Mouse (Mus musculus) hindbrain, postnatal 0 days (tissue): ENCODE measurements around the gene Olfr986. TPM values are rescaled to one million over a fixed set of nuclear protein-coding genes. Genes with fewer than 3 reads are reported as not detected.

Source experiments
- ATAC-seq: fragments of 200-750 bp; cut with Nextera tagmentation; 2 replicates; pipeline ENCODE4 v1.8.0; 2017; ENCODE audit warnings: mild to moderate bottlenecking, moderate TSS enrichment, moderate library complexity
- DNase-seq: peaks from one replicate; pipeline ENCODE4 v3.0.0-alpha.2; 2015; ENCODE audit warnings: low spot score
- H3K27ac ChIP-seq: fragments of 300-500 bp; sonication (generic); 2 replicates; pipeline ENCODE4 v1.5.1; 2014; ENCODE audit warnings: mild to moderate bottlenecking
- H3K27me3 ChIP-seq: fragments of 300-500 bp; sonication (generic); 2 replicates; pipeline ENCODE4 v1.6.1; 2014; ENCODE audit warnings: low read length, mixed read lengths; ENCODE audit not compliant: insufficient read depth
- H3K36me3 ChIP-seq: fragments of 300-500 bp; sonication (generic); 2 replicates; pipeline ENCODE4 v1.6.1; 2014; ENCODE audit warnings: low read length, mixed read lengths; ENCODE audit not compliant: insufficient read depth
- H3K4me1 ChIP-seq: fragments of 300-500 bp; sonication (generic); 2 replicates; pipeline ENCODE4 v1.6.1; 2014; ENCODE audit warnings: antibody characterized with exemption, low read length, mixed read lengths; ENCODE audit not compliant: insufficient read depth
- H3K4me2 ChIP-seq: fragments of 300-500 bp; sonication (generic); 2 replicates; pipeline ENCODE4 v1.6.1; 2014; ENCODE audit warnings: low read depth, mild to moderate bottlenecking, low read length, moderate library complexity, mixed read lengths
- H3K4me3 ChIP-seq: fragments of 300-500 bp; sonication (generic); 2 replicates; pipeline ENCODE4 v1.5.1; 2014; ENCODE audit warnings: low read length
- H3K9ac ChIP-seq: fragments of 300-500 bp; sonication (generic); replicated peaks from 2 replicates; pipeline ENCODE4 v1.6.1; 2014; ENCODE audit warnings: mild to moderate bottlenecking, low read length, moderate library complexity, mixed read lengths
- H3K9me3 ChIP-seq: fragments of 300-500 bp; sonication (generic); 2 replicates; pipeline ENCODE4 v1.6.1; 2016; ENCODE audit warnings: low read length, mixed read lengths
- CTCF ChIP-seq: IDR thresholded peaks from 2 replicates; pipeline ENCODE4 v1.5.1; 2016; ENCODE audit warnings: antibody characterized with exemption, control low read depth, low read depth
- WGBS: fragments of 180-500 bp; shearing (Covaris S2); extraction: QIAGEN DNeasy Blood & Tissue Kit; methylation state at CpG from one replicate; pipeline ENCODE4 v1.1.7; 2014; 5-methylcytosine and 5-hydroxymethylcytosine counted together
- polyA plus RNA-seq: library from polyadenylated mRNA; unstranded; fragments of >200 nt; fragmentation: Nextera tagmentation; extraction: Ambion mirVana; gene quantifications from 2 replicates; pipeline ENCODE4 v1.2.1, GENCODE M21; 2015
- total RNA-seq: library from RNA; depleted of rRNA; stranded (reverse); fragments of >200 nt; gene quantifications from 2 replicates; pipeline ENCODE4 v1.2.3, GENCODE M21; 2014; rRNA removed

Olfr986 gene
- total and polyA plus RNA-seq, 2 experiments from 2014 or later, result not detected

DNA sequence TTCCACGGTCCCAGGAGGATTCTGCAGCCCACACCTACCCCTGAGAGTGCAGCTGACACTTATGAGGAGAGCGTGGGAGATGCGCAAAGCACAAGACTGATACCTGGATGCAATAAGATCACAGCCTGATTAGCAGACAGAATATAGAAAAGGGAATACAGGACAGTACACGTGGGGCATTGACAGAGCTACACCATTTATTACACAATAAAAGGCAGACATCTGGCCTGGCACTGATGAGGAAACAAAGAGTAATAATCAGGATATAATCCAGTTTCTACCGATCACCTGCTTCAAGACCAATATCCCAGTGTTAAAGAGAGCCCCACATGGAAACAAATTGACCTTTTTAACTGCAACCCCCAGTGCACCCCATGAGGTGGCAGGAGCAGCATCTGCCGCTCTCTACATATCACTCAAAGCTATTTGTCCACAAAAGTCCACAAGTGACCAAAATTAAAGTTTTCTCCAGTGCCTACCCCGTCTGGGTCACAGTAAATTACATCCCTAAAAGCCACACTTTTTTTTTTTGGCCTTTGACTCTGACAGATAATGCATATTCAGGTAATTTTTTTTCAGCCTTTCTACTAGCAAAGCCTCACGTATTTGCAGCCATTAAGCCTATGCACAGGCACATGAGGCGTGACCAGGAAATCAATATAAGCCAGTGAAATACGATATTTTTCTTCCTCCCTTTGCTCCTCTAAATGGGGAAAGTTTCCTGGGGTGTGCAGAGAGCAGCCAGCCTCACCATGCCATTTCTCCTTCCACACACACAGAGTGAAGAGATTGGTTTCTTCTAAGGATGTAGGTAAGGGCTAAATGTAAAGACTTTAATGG lies 53.7 kb downstream of the Olfr986 start:
- Histone ChIP-seq H3K36me3 (no peaks in the 10 kb centered on the region), H3K4me2 (no peak overlapping the region), H3K4me1 (no peaks in the 10 kb centered on the region), H3K9ac (no peak overlapping the region), H3K27me3 (no peaks in the 10 kb centered on the region), H3K27ac (no peak overlapping the region), H3K9me3 (no peaks in the 10 kb centered on the region), H3K4me3 (no peak overlapping the region)
- no peak for TF ChIP-seq CTCF
- 50% methylated on average over 10 of the region's 10 CpGs for WGBS
- ATAC-seq, result no peak
- no peak for DNase-seq

DNA sequence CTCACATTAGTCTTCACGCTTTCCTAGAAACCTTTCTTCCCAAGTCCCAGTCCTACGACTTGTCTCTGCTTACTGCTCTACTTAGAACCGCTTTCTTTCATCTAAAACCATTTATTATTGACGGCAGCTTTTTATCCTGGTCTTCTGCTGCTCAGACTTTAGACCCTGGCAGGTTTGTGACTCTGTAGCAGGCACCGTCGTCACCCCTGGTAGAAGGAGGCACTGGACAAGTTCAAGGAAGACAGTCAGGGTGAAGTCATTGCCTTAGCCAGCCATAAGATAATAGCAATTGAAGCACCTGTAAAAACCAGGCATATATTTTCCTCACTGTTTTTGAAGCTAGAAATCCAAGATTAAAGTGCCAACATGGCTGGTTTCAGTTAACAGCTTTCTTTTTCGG lies 54.5 kb downstream of the Olfr986 start:
- H3K9me3 ChIP-seq, result no peaks in the 10 kb centered on the region
- no peaks in the 10 kb centered on the region for H3K27me3 ChIP-seq
- H3K27ac ChIP-seq, result no peak overlapping the region
- no peak overlapping the region for H3K4me3 ChIP-seq
- DNase-seq, result no peak
- no peak overlapping the region for H3K4me2 ChIP-seq
- 82% methylated on average over 7 of the region's 7 CpGs for WGBS
- H3K9ac ChIP-seq, result no peak overlapping the region
- H3K36me3 ChIP-seq, result no peaks in the 10 kb centered on the region
- no peak for ATAC-seq
- no peaks in the 10 kb centered on the region for H3K4me1 ChIP-seq
- no peak for TF ChIP-seq CTCF

Other genes with a start within 250 kb of the Olfr986 start
- not detected in 2 replicates for gene Olfr974, start 243.4 kb upstream of the Olfr986 start, total RNA-seq
- not detected in 2 replicates for gene Olfr974, start 243.4 kb upstream of the Olfr986 start, polyA plus RNA-seq
- not detected in 2 replicates for gene Olfr975, start 228.9 kb upstream of the Olfr986 start, total RNA-seq
- gene Olfr975, start 228.9 kb upstream of the Olfr986 start, polyA plus RNA-seq, result 0.05 TPM in 1 of 2 replicates, not detected in the other
- not detected in 2 replicates for gene Olfr976, start 219.8 kb upstream of the Olfr986 start, total RNA-seq
- gene Olfr976, start 219.8 kb upstream of the Olfr986 start, polyA plus RNA-seq, result not detected in 2 replicates
- gene Olfr978, start 188.8 kb upstream of the Olfr986 start, total RNA-seq, result not detected in 2 replicates
- not detected in 2 replicates for gene Olfr978, start 188.8 kb upstream of the Olfr986 start, polyA plus RNA-seq
- not detected in 2 replicates for gene Olfr979, start 177.5 kb upstream of the Olfr986 start, total RNA-seq
- gene Olfr979, start 177.5 kb upstream of the Olfr986 start, polyA plus RNA-seq, result not detected in 2 replicates
- not detected in 2 replicates for gene Olfr980, start 171.3 kb upstream of the Olfr986 start, total RNA-seq
- gene Olfr980, start 171.3 kb upstream of the Olfr986 start, polyA plus RNA-seq, result not detected in 2 replicates
- not detected in 2 replicates for gene Olfr981, start 159.5 kb upstream of the Olfr986 start, total RNA-seq
- not detected in 2 replicates for gene Olfr981, start 159.5 kb upstream of the Olfr986 start, polyA plus RNA-seq
- gene Olfr982, start 107.1 kb upstream of the Olfr986 start, total RNA-seq, result not detected in 2 replicates
- not detected in 2 replicates for gene Olfr982, start 107.1 kb upstream of the Olfr986 start, polyA plus RNA-seq
- gene Olfr983, start 87.3 kb upstream of the Olfr986 start, total RNA-seq, result not detected in 2 replicates
- gene Olfr983, start 87.3 kb upstream of the Olfr986 start, polyA plus RNA-seq, result not detected in 2 replicates
- not detected in 2 replicates for gene Olfr984, start 66.7 kb upstream of the Olfr986 start, total RNA-seq
- gene Olfr984, start 66.7 kb upstream of the Olfr986 start, polyA plus RNA-seq, result not detected in 2 replicates
- gene Olfr985, start 50.7 kb upstream of the Olfr986 start, total RNA-seq, result not detected in 2 replicates
- gene Olfr985, start 50.7 kb upstream of the Olfr986 start, polyA plus RNA-seq, result not detected in 2 replicates
- not detected in 2 replicates for gene Tmem225, start 32.8 kb upstream of the Olfr986 start, total RNA-seq
- gene Tmem225, start 32.8 kb upstream of the Olfr986 start, polyA plus RNA-seq, result not detected in 2 replicates
- gene Zfp202, start 11.4 kb downstream of the Olfr986 start, total RNA-seq, result 8.1 TPM in 2 replicates
- gene Zfp202, start 11.4 kb downstream of the Olfr986 start, polyA plus RNA-seq, result 4.9 TPM in 2 replicates
- 154 and 159 TPM in 2 replicates for gene Scn3b, start 88.3 kb downstream of the Olfr986 start, total RNA-seq
- 94.5 and 109 TPM in 2 replicates for gene Scn3b, start 88.3 kb downstream of the Olfr986 start, polyA plus RNA-seq